Mouse (Mus musculus): Measurements from ENCODE around the gene Zfp711.

Gene Zfp711

GRCm38 (mm10) chrX:112600511-112601305 is at the start of gene Zfp711:
Gene Zfp711 (plus strand): TSS chrX:112600526.
- in situ Hi-C loops (cut with MboI, MseI) = no loop called here

GRCm38 (mm10) chrX:112567716-112568115 is 32.6 kb upstream of the Zfp711 start:
- in situ Hi-C loops (cut with MboI, MseI) = no loop called here

GRCm38 (mm10) chrX:112601306-112602120 is 1.2 kb downstream of the Zfp711 start:
- in situ Hi-C loops (cut with MboI, MseI) = no loop called here

- in situ Hi-C loops (cut with MboI, MseI) = no loop called here
Observed at GRCm38 (mm10) chrX:112675525-112675924, 75.2 kb downstream of the Zfp711 start.

GRCm38 (mm10) chrX:112680605-112681004 is 80.3 kb downstream of the Zfp711 start:
- in situ Hi-C loops (cut with MboI, MseI) = no loop called here
